Mouse (Mus musculus): ENCODE results near the gene Gsta3.
"Not testable (repeated sequence)": the region's sequence is repeated elsewhere in the genome, so short reads cannot be mapped to it uniquely, and the experiment has no call there.

Gsta3 gene

GRCm38 (mm10) chr1:21239911-21240898, at the start of gene Gsta3:
Gene Gsta3 (plus strand): TSS chr1:21240589.
- DNase-seq (ENCODE audit: low read depth) = no peak

- DNase-seq (ENCODE audit: low read depth) = no peak
Observed at GRCm38 (mm10) chr1:21206241-21206640, 34.1 kb upstream of the Gsta3 start.

- not testable (repeated sequence) for DNase-seq (ENCODE audit: low read depth)
Observed at GRCm38 (mm10) chr1:21213537-21213936, 26.9 kb upstream of the Gsta3 start.

- DNase-seq (ENCODE audit: low read depth) = not testable (repeated sequence)
Observed at GRCm38 (mm10) chr1:21213991-21214692, 26.2 kb upstream of the Gsta3 start.

GRCm38 (mm10) chr1:21218489-21218919, 21.9 kb upstream of the Gsta3 start, which contains the start of gene Tmem14a:
Gene Tmem14a (plus strand): TSS chr1:21218575.
- peak; percentile 69 for DNase-seq (ENCODE audit: low read depth)

DNA sequence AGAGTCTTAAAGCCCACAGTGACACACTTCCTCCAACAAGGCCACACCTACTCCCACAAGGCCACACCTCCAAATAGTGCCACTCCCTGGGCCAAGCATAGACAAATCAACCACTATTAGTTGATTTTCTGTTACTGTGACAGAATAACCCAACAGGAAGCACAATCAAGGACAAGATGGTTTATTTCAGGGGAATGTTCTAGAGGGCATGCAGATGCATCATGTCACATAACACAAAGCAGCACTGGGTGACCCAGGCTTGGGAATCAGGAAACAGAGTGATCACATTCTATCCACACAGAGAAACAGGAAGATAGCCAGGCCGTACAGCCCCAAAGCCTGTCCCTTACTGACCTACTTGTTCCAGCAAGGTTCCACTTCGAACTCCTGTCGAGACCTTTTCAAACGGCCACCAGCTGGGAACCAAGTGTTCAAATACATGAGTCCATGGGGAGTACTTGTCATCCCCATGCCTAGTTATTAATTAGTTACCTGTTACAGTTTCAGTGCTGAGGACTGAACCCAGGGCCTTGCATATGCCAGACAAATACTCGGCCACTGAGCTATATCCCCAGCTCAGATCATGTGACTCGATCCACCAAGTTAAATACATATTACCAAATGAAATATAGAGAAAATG, 12.5 kb upstream of the Gsta3 start:
- no peak for DNase-seq (ENCODE audit: low read depth)

- not testable (repeated sequence) for DNase-seq (ENCODE audit: low read depth)
Observed at GRCm38 (mm10) chr1:21228740-21229722, 11.4 kb upstream of the Gsta3 start.

DNA sequence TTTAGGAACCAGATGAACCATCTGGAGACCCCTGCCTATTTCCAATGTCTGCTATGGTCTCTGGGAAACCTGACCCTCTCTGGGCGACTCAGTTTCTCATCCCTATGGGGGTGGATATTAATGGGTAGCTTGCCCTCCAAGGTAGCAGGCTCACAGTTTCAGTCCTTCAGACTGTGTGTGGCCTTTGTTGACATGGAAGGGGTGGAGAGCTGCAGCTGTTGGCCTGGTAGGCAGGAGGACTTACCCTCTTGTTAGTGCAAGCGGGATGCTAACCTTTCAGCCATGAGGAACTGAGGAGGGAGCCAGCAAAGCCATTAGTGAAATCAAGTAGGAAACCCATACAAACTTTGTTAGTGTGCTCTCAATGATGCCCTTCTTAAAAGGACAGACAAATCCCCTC, 10.0 kb upstream of the Gsta3 start:
- DNase-seq (ENCODE audit: low read depth) = no peak

DNA sequence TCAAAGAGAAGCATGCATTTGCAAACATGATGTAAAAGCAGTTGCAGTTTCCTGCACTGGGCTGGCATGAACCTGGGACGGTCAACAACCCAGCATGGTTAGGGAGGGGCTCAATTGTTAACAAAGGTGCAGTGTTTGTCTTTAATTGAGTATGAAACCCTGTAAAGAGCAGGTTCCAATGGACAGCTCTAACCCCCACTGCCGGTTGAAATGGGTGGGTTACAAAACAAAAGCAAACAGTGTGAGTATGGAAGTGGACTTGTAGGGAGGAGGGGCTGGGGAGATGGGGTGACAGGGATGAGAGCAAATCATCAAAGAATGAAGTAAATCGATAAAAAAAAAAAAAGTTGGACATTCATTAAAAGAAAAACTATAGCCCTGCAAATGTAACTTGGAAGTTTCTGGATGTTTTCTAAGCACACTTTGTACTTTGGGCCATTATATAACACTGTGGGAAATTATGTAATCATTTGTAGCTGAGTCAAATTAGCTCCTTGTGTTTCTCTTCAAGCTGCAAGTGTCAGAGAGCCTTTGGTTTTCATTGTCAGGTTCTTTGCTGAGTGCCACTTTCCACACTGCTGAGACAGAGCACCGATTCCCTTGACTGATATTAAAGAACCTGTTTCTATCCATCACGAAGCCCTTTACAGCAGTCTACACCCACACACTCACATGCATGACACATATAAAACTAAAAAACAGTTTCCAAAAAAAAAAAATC, 8.5 kb upstream of the Gsta3 start:
- no peak for DNase-seq (ENCODE audit: low read depth)

GRCm38 (mm10) chr1:21232516-21232915, 7.9 kb upstream of the Gsta3 start:
- DNase-seq (ENCODE audit: low read depth) = no peak

GRCm38 (mm10) chr1:21235359-21235758, 5.0 kb upstream of the Gsta3 start:
- no peak for DNase-seq (ENCODE audit: low read depth)

DNA sequence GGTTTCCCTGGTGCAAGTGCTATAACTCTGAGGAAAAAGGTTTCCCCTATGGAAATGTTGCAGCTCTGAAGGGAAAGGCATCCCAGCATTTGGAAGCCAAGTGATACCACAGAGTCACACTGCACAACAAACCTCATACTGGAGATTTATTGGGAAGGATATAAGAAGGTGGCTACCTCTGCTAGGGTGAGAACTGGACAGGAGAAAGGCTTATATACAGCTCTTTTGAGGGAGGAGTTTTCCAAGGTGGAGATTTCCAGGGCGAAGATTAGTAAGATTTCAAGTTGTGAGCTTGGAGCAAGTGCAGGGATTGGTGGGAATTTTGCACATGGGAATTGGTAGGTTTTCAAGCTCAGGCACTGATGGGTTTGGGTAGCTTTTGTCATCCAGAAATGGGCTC, 707 bp downstream of the Gsta3 start:
- no peak for DNase-seq (ENCODE audit: low read depth)

GRCm38 (mm10) chr1:21244290-21244960, 4.0 kb downstream of the Gsta3 start:
- no peak for DNase-seq (ENCODE audit: low read depth)

DNA sequence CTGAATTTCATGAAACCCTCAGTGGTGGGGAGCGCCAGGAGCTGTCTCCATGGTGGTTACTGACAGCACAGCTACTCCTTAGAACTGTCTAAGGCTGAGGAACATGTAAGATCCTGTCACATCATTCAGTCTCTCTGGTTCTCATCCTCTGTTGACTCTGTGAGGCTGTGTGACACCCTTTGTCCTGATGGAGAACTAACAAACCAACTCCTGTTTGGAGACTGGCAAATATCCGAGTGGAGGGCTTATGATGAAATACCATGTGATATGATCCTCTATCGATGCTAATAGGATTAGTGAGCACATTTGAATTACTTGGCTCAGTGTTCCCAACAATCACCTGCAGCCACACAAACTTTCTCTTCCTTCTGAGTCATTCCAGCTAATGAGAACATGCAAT, 5.7 kb downstream of the Gsta3 start:
- no peak for DNase-seq (ENCODE audit: low read depth)

GRCm38 (mm10) chr1:21247896-21248295, 7.5 kb downstream of the Gsta3 start:
- no peak for DNase-seq (ENCODE audit: low read depth)

DNA sequence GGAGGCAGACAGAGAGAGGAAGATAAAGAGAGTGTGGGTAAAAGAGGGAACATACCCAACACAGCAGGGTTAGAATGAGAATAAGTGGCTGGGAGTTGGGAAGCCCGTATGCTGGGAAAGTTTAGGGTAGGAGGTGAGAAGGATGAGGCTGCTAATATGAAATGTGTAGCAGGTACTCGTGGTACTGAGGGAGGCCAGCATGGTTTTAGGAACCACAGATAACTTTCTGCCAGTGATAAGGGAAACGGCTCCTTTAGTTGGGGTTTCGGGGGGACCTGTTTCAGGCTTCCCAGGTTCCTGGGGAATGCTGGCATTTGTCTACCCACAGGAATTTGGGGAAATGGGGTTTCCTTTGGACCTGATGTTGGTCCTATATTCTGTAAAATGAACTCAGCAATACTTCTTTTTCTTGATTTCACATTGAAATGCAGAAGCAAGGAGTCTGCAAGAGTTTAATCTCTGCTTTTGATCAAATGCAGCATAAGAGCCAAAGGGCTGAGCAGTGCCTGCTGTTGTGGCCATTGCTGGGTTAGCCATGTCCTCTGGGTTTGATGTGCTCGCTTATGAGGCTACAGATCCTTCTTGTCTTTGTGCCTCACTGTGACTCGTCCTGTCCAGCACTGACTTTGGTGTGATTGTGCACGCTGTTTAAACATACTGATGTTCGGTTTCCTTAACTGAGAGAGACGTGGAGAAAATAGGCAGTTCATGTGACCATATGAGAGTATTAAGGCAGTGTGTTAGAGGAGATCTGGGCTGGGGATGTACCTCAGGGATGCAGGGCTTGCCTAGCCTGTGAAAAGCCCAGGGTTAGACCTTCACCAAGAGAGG, 8.4 kb downstream of the Gsta3 start:
- DNase-seq (ENCODE audit: low read depth) = no peak

- no peak for DNase-seq (ENCODE audit: low read depth)
Observed at GRCm38 (mm10) chr1:21251661-21252060, 11.3 kb downstream of the Gsta3 start.

- no peak for DNase-seq (ENCODE audit: low read depth)
Observed at GRCm38 (mm10) chr1:21252566-21253302, 12.3 kb downstream of the Gsta3 start.

All from c-Kit-positive CD71-positive TER-119-negative erythroid progenitor cells, embryonic 14.5 days (primary cell).